Mouse (Mus musculus) CH12.LX (cell line): ENCODE results near the gene Sec31b. TPM values are rescaled to one million over a fixed set of nuclear protein-coding genes. Genes with fewer than 3 reads are reported as not detected.

Experiments used
- DNase-seq: peaks from one replicate; pipeline ENCODE4 v3.0.0-alpha.2; 2013; ENCODE audit errors: extremely low read depth
- H3K27ac ChIP-seq: 2 replicates; pipeline ENCODE4 v1.5.1; 2012; ENCODE audit warnings: low read depth, mild to moderate bottlenecking, control low read depth, moderate library complexity; ENCODE audit not compliant: insufficient read depth
- H3K27me3 ChIP-seq: replicated peaks from 2 replicates; pipeline ENCODE3; 2012; ENCODE audit warnings: inconsistent platforms
- H3K36me3 ChIP-seq, 2 experiments: replicated peaks in 1 of 2; 2 replicates each; pipeline versions ENCODE3 to v1.6.1; 2012; ENCODE audit warnings: inconsistent platforms in 1 of 2, low read length in 1 of 2, mild to moderate bottlenecking in 1 of 2, mixed read lengths in 1 of 2, moderate library complexity in 1 of 2; ENCODE audit not compliant: control insufficient read depth in 1 of 2, insufficient read depth in 1 of 2
- H3K4me1 ChIP-seq, 2 experiments: 2 replicates each; pipeline ENCODE4 v1.6.1; 2012; ENCODE audit warnings: inconsistent platforms in 1 of 2, moderate library complexity in 1 of 2; ENCODE audit not compliant: insufficient read depth in 2 of 2, control insufficient read depth in 1 of 2
- H3K4me2 ChIP-seq: 2 replicates; pipeline ENCODE4 v1.6.1; 2012; ENCODE audit warnings: low read depth, mild to moderate bottlenecking, control low read depth; ENCODE audit not compliant: poor library complexity, insufficient read depth, severe bottlenecking
- H3K4me3 ChIP-seq, 3 experiments: fragments of 150-350 bp in 1 of 3; sonication (generic) in 1 of 3; replicated peaks in 1 of 3; 2 replicates each; pipeline versions ENCODE3 to v1.5.1; 2011 to 2012; ENCODE audit warnings: low read depth in 2 of 3, low read length in 2 of 3, mild to moderate bottlenecking in 2 of 3, moderate library complexity in 2 of 3, control low read depth in 1 of 3, improper control_type of control experiment in 1 of 3, inconsistent platforms in 1 of 3, mixed read lengths in 1 of 3; ENCODE audit not compliant: poor library complexity in 1 of 3
- H3K79me2 ChIP-seq: replicated peaks from 2 replicates; pipeline ENCODE4 v1.6.1; 2012; ENCODE audit warnings: mild to moderate bottlenecking, moderate library complexity; ENCODE audit not compliant: control insufficient read depth, poor library complexity, insufficient read depth, severe bottlenecking; ENCODE audit errors: extremely low read depth
- H3K9ac ChIP-seq: 2 replicates; pipeline ENCODE4 v1.6.1; 2012; ENCODE audit warnings: low read depth, mild to moderate bottlenecking, control low read depth, moderate library complexity; ENCODE audit not compliant: insufficient read depth
- H3K9me3 ChIP-seq: replicated peaks from 2 replicates; pipeline ENCODE3; 2012; ENCODE audit warnings: low read length, inconsistent platforms, mixed read lengths
- CTCF ChIP-seq, 2 experiments: IDR thresholded peaks in 1 of 2; conservative IDR thresholded peaks in 1 of 2; 2 replicates each; pipeline ENCODE4 v1.5.1; 2011 to 2012; ENCODE audit warnings: low read depth in 2 of 2, low read length in 2 of 2, improper control_type of control experiment in 1 of 2, inconsistent platforms in 1 of 2, mild to moderate bottlenecking in 1 of 2, moderate library complexity in 1 of 2
- GABPA ChIP-seq: IDR thresholded peaks from 2 replicates; pipeline ENCODE4 v1.6.1; 2012; ENCODE audit warnings: low read depth, low read length, improper control_type of control experiment, inconsistent platforms; ENCODE audit not compliant: insufficient replicate concordance
- HCFC1 ChIP-seq: IDR thresholded peaks from 2 replicates; pipeline ENCODE4 v1.6.1; 2012; ENCODE audit warnings: low read depth, mild to moderate bottlenecking, inconsistent platforms, low read length, improper control_type of control experiment
- JUN ChIP-seq: IDR thresholded peaks from 2 replicates; pipeline ENCODE4 v1.6.1; 2011; ENCODE audit warnings: low read depth, mild to moderate bottlenecking, low read length, improper control_type of control experiment, moderate library complexity; ENCODE audit not compliant: insufficient read depth
- JUND ChIP-seq: conservative IDR thresholded peaks from 2 replicates; pipeline ENCODE4 v1.6.1; 2011; ENCODE audit warnings: low read depth, low read length, improper control_type of control experiment
- KAT2A ChIP-seq: IDR thresholded peaks from 2 replicates; pipeline ENCODE4 v1.6.1; 2012; ENCODE audit warnings: low read length, improper control_type of control experiment, inconsistent platforms; ENCODE audit not compliant: insufficient replicate concordance
- MAZ ChIP-seq: IDR thresholded peaks from 2 replicates; pipeline ENCODE4 v1.6.1; 2012; ENCODE audit warnings: low read depth, mild to moderate bottlenecking, inconsistent platforms, low read length, improper control_type of control experiment, moderate library complexity
- MYC ChIP-seq: IDR thresholded peaks from 2 replicates; pipeline ENCODE4 v1.6.1; 2011; ENCODE audit warnings: low read depth, mild to moderate bottlenecking, improper control_type of control experiment, low read length
- NELFE ChIP-seq: IDR thresholded peaks from 2 replicates; pipeline ENCODE4 v1.6.1; 2011; ENCODE audit warnings: low read depth, low read length, improper control_type of control experiment
- NRF1 ChIP-seq: IDR thresholded peaks from 2 replicates; pipeline ENCODE4 v1.6.1; 2014; ENCODE audit warnings: low read depth, mild to moderate bottlenecking, inconsistent platforms, low read length, improper control_type of control experiment, moderate library complexity
- POLR2AphosphoS2 ChIP-seq: IDR thresholded peaks from 2 replicates; pipeline ENCODE4 v1.6.1; 2011; ENCODE audit warnings: low read depth, low read length, improper control_type of control experiment
- RAD21 ChIP-seq: IDR thresholded peaks from 2 replicates; pipeline ENCODE4 v1.6.1; 2011; ENCODE audit warnings: low read depth, mild to moderate bottlenecking, low read length, improper control_type of control experiment, moderate library complexity
- RCOR1 ChIP-seq: conservative IDR thresholded peaks from 2 replicates; pipeline ENCODE4 v1.6.1; 2012; ENCODE audit warnings: low read depth, mild to moderate bottlenecking, inconsistent platforms, low read length, improper control_type of control experiment
- SIN3A ChIP-seq: IDR thresholded peaks from 2 replicates; pipeline ENCODE4 v1.6.1; 2012; ENCODE audit warnings: low read length, improper control_type of control experiment, inconsistent platforms
- UBTF ChIP-seq: IDR thresholded peaks from 2 replicates; pipeline ENCODE4 v1.6.1; 2012; ENCODE audit warnings: low read depth, mild to moderate bottlenecking, inconsistent platforms, low read length, improper control_type of control experiment, moderate library complexity
- USF1 ChIP-seq: IDR thresholded peaks from 2 replicates; pipeline ENCODE4 v1.6.1; 2014; ENCODE audit warnings: low read depth, mild to moderate bottlenecking, inconsistent platforms, low read length, improper control_type of control experiment
- ZC3H11A ChIP-seq: IDR thresholded peaks from 2 replicates; pipeline ENCODE4 v1.6.1; 2012; ENCODE audit warnings: low read depth, mild to moderate bottlenecking, inconsistent platforms, low read length, improper control_type of control experiment
- ZMIZ1 ChIP-seq: IDR thresholded peaks from 2 replicates; pipeline ENCODE4 v1.6.1; 2012; ENCODE audit warnings: low read depth, mild to moderate bottlenecking, inconsistent platforms, low read length, improper control_type of control experiment
- ZNF384 ChIP-seq: IDR thresholded peaks from 2 replicates; pipeline ENCODE4 v1.6.1; 2012; ENCODE audit warnings: low read depth, low read length, improper control_type of control experiment, inconsistent platforms
- dilution Hi-C: fragments of 300-500 bp; cut with MboI; formaldehyde crosslinking; loops from 2 replicates; pipeline ENCODE4 v1.14.3; 2020; ENCODE audit warnings: low sequenced_read_pairs; ENCODE audit not compliant: extremely low pct_unique_long_range_greater_than_20kb, extremely low pct_ligation_motif_present
- in situ Hi-C: fragments of 300-500 bp; cut with MboI; formaldehyde crosslinking; loops from 3 replicates; pipeline ENCODE4 v1.14.3; 2019; ENCODE audit warnings: low sequenced_read_pairs, low pct_ligation_motif_present, low pct_unique_long_range_greater_than_20kb, mixed read lengths
- polyA plus RNA-seq: library from polyadenylated mRNA; unstranded; fragments of >175 nt; gene quantifications from 2 replicates; pipeline ENCODE4 v1.2.1, GENCODE M21; 2012; ENCODE audit warnings: low read depth; ENCODE audit not compliant: insufficient read length
- total RNA-seq, 2 experiments: library from RNA; depleted of rRNA; stranded (reverse); fragments of 300-350 nt in 1 of 2; fragments of >200 nt in 1 of 2; gene quantifications; 2 replicates each; pipeline ENCODE4 v1.2.3; 2012 to 2014

Gene Sec31b
- total and polyA plus RNA-seq, 3 experiments, result 0.17 to 1.1 (median 0.19) TPM

DNA sequence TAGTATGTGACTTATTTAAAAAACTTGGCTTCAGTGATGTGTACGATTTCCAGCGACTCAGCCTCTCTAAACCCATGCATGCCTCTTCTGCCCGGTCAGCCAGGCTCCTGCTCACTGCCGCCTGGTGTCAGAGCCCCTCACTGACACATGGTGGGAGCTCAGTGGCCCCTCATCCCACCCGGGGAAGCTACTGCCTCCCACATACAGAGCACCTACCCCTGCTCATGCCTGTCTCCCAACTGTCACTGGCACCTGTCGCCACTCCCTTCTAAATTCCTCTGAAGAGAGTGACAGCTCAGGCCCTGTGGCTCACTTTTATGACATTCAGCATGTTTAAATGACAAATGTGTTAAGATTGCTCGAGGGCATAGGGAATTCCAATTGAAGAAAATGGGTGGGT, 30.6 kb upstream of the Sec31b start:
- H3K4me2 ChIP-seq, result no peak overlapping the region
- H3K9me3 ChIP-seq, result no peaks in the 10 kb centered on the region
- no peaks in the 10 kb centered on the region for H3K79me2 ChIP-seq
- no peak overlapping the region for H3K4me3 ChIP-seq
- in situ Hi-C loops, result loop anchor here (25.0 kb wide), 1 partner anchor 461 kb away; the partner anchor contains the start of genes Pdzd7 and Sfxn3
- peaks cover 44 to 82% of the 10 kb centered on the region in 2 experiments for H3K36me3 ChIP-seq
- no peak for TF ChIP-seq POLR2AphosphoS2
- TF ChIP-seq GABPA, result no peak
- no peak for TF ChIP-seq USF1
- no peak for TF ChIP-seq KAT2A
- no peak for TF ChIP-seq UBTF
- TF ChIP-seq NELFE, result no peak
- no peak for TF ChIP-seq ZNF384
- no peak for TF ChIP-seq HCFC1
- TF ChIP-seq NRF1, result no peak
- no peak for TF ChIP-seq JUND
- TF ChIP-seq JUN, result no peak
- TF ChIP-seq RCOR1, result no peak
- TF ChIP-seq MAZ, result no peak
- no peak for TF ChIP-seq MYC
- TF ChIP-seq ZC3H11A, result no peak
- TF ChIP-seq SIN3A, result no peak
- TF ChIP-seq CTCF (conservative IDR thresholded peaks at IDR 0.05 in 1 of 2, IDR thresholded peaks at IDR 0.05 in 1 of 2; ENCODE audit: low read depth in 2 of 2, low read length in 2 of 2), result no peak
- no peak for TF ChIP-seq ZMIZ1
- peaks cover 0 to 11% of the 10 kb centered on the region in 2 experiments; a peak in 2 of 4 replicates for H3K4me1 ChIP-seq
- DNase-seq, result no peak
- H3K9ac ChIP-seq, result no peak overlapping the region
- dilution Hi-C loops, result no loop called here
- H3K27ac ChIP-seq, result no peak overlapping the region
- no peaks in the 10 kb centered on the region for H3K27me3 ChIP-seq

GRCm38 (mm10) chr19:44567763-44568162, 22.1 kb upstream of the Sec31b start:
- no peak for DNase-seq
- H3K27ac ChIP-seq, result no peak overlapping the region
- dilution Hi-C loops (no loop called here), in situ Hi-C loops (no loop called here)
- no peaks in the 10 kb centered on the region for H3K27me3 ChIP-seq
- no peak overlapping the region for H3K4me2 ChIP-seq
- no peak for TF ChIP-seq RAD21
- TF ChIP-seq NELFE, result no peak
- H3K4me3 ChIP-seq, result no peak overlapping the region
- peaks cover 30% of the 10 kb centered on the region for H3K79me2 ChIP-seq
- no peak overlapping the region for H3K9ac ChIP-seq
- peaks cover 4 to 19% of the 10 kb centered on the region in 2 experiments; a peak in 3 of 4 replicates for H3K4me1 ChIP-seq
- no peaks in the 10 kb centered on the region for H3K9me3 ChIP-seq
- H3K36me3 ChIP-seq, result peaks cover 80 to 88% of the 10 kb centered on the region in 2 experiments
